Mouse (Mus musculus): ENCODE results near the gene Slc12a7. TPM values are rescaled to one million over a fixed set of nuclear protein-coding genes. Genes with fewer than 3 reads are reported as not detected.
"Not testable (repeated sequence)": the region's sequence is repeated elsewhere in the genome, so short reads cannot be mapped to it uniquely, and the experiment has no call there.

Slc12a7 gene
- polyA plus RNA-seq, 1 experiment = 104 TPM

GRCm38 (mm10) chr13:73728633-73729032 lies 4.3 kb upstream of the Slc12a7 start:
- no peak overlapping the region for H3K27ac ChIP-seq (ENCODE audit: insufficient read depth, low read depth, low read length)

GRCm38 (mm10) chr13:73730913-73731312 lies 2.0 kb upstream of the Slc12a7 start:
- Histone ChIP-seq H3K4me3 (ENCODE audit: insufficient read depth, low read depth, low read length) (no peak overlapping the region), H3K27me3 (replicated peaks; ENCODE audit: control insufficient read depth, insufficient read depth, low read length) (no peaks in the 10 kb centered on the region), H3K36me3 (ENCODE audit: control insufficient read depth, insufficient read depth, low read length) (no peaks in the 10 kb centered on the region), H3K27ac (ENCODE audit: insufficient read depth, low read depth, low read length) (no peak overlapping the region), H3K4me1 (ENCODE audit: control insufficient read depth, insufficient read depth, low read length) (0 out of 2 replicates have a peak, but pooled peaks cover 3% of the 10 kb centered on the region)
- 84% methylated on average over 1 of the region's 1 CpGs for WGBS
- TF ChIP-seq POLR2A (IDR thresholded peaks at IDR 0.05; ENCODE audit: low read depth, low read length) (no peak), CTCF (conservative IDR thresholded peaks at IDR 0.05; ENCODE audit: insufficient read depth, insufficient read length, low read depth, low read length) (no peak)
- DNase-seq = no peak

More at GRCm38 (mm10) chr13:73728633-73729032, 4.3 kb upstream of the Slc12a7 start:
- no peak overlapping the region for H3K4me3 ChIP-seq (ENCODE audit: insufficient read depth, low read depth, low read length)
- no peaks in the 10 kb centered on the region for H3K27me3 ChIP-seq (replicated peaks; ENCODE audit: control insufficient read depth, insufficient read depth, low read length)
- DNase-seq = no peak
- H3K4me1 ChIP-seq (ENCODE audit: control insufficient read depth, insufficient read depth, low read length) = 0 out of 2 replicates have a peak, but pooled peaks cover 3% of the 10 kb centered on the region
- TF ChIP-seq POLR2A (IDR thresholded peaks at IDR 0.05; ENCODE audit: low read depth, low read length) (no peak), CTCF (conservative IDR thresholded peaks at IDR 0.05; ENCODE audit: insufficient read depth, insufficient read length, low read depth, low read length) (no peak)
- H3K36me3 ChIP-seq (ENCODE audit: control insufficient read depth, insufficient read depth, low read length) = no peaks in the 10 kb centered on the region

- DNase-seq = no peak
- 82% methylated on average over 7 of the region's 7 CpGs for WGBS
- Histone ChIP-seq H3K4me1 (ENCODE audit: control insufficient read depth, insufficient read depth, low read length) (0 out of 2 replicates have a peak, but pooled peaks cover 3% of the 10 kb centered on the region), H3K27ac (ENCODE audit: insufficient read depth, low read depth, low read length) (no peak overlapping the region), H3K36me3 (ENCODE audit: control insufficient read depth, insufficient read depth, low read length) (no peaks in the 10 kb centered on the region), H3K27me3 (replicated peaks; ENCODE audit: control insufficient read depth, insufficient read depth, low read length) (no peaks in the 10 kb centered on the region), H3K4me3 (ENCODE audit: insufficient read depth, low read depth, low read length) (no peak overlapping the region)
- TF ChIP-seq POLR2A (IDR thresholded peaks at IDR 0.05; ENCODE audit: low read depth, low read length) (no peak), CTCF (conservative IDR thresholded peaks at IDR 0.05; ENCODE audit: insufficient read depth, insufficient read length, low read depth, low read length) (no peak)
These were observed 659 bp upstream of the Slc12a7 start for GRCm38 (mm10) chr13:73732235-73732634.

- no peak overlapping the region for H3K4me3 ChIP-seq (ENCODE audit: insufficient read depth, low read depth, low read length)
- 0 out of 2 replicates have a peak, but pooled peaks cover 3% of the 10 kb centered on the region for H3K4me1 ChIP-seq (ENCODE audit: control insufficient read depth, insufficient read depth, low read length)
These were observed 1.5 kb downstream of the Slc12a7 start for GRCm38 (mm10) chr13:73734379-73734778.

GRCm38 (mm10) chr13:73735270-73735669 lies 2.4 kb downstream of the Slc12a7 start:
- H3K27ac ChIP-seq (ENCODE audit: insufficient read depth, low read depth, low read length) = no peak overlapping the region

More at GRCm38 (mm10) chr13:73734379-73734778, 1.5 kb downstream of the Slc12a7 start:
- no peaks in the 10 kb centered on the region for H3K36me3 ChIP-seq (ENCODE audit: control insufficient read depth, insufficient read depth, low read length)
- TF ChIP-seq CTCF (conservative IDR thresholded peaks at IDR 0.05; ENCODE audit: insufficient read depth, insufficient read length, low read depth, low read length) = no peak
- no peak for TF ChIP-seq POLR2A (IDR thresholded peaks at IDR 0.05; ENCODE audit: low read depth, low read length)
- H3K27ac ChIP-seq (ENCODE audit: insufficient read depth, low read depth, low read length) = no peak overlapping the region
- no peak for DNase-seq
- H3K27me3 ChIP-seq (replicated peaks; ENCODE audit: control insufficient read depth, insufficient read depth, low read length) = no peaks in the 10 kb centered on the region
- 100% methylated on average over 1 of the region's 1 CpGs for WGBS

GRCm38 (mm10) chr13:73735928-73736327 lies 3.0 kb downstream of the Slc12a7 start:
- DNase-seq = no peak
- Histone ChIP-seq H3K4me1 (ENCODE audit: control insufficient read depth, insufficient read depth, low read length) (0 out of 2 replicates have a peak, but pooled peaks cover 3% of the 10 kb centered on the region), H3K27me3 (replicated peaks; ENCODE audit: control insufficient read depth, insufficient read depth, low read length) (no peaks in the 10 kb centered on the region), H3K36me3 (ENCODE audit: control insufficient read depth, insufficient read depth, low read length) (no peaks in the 10 kb centered on the region), H3K4me3 (ENCODE audit: insufficient read depth, low read depth, low read length) (no peak overlapping the region), H3K27ac (ENCODE audit: insufficient read depth, low read depth, low read length) (no peak overlapping the region)
- 55% methylated on average over 2 of the region's 2 CpGs for WGBS
- no peak for TF ChIP-seq POLR2A (IDR thresholded peaks at IDR 0.05; ENCODE audit: low read depth, low read length)
- no peak for TF ChIP-seq CTCF (conservative IDR thresholded peaks at IDR 0.05; ENCODE audit: insufficient read depth, insufficient read length, low read depth, low read length)

More at GRCm38 (mm10) chr13:73735270-73735669, 2.4 kb downstream of the Slc12a7 start:
- Histone ChIP-seq H3K36me3 (ENCODE audit: control insufficient read depth, insufficient read depth, low read length) (no peaks in the 10 kb centered on the region), H3K27me3 (replicated peaks; ENCODE audit: control insufficient read depth, insufficient read depth, low read length) (no peaks in the 10 kb centered on the region), H3K4me1 (ENCODE audit: control insufficient read depth, insufficient read depth, low read length) (0 out of 2 replicates have a peak, but pooled peaks cover 3% of the 10 kb centered on the region), H3K4me3 (ENCODE audit: insufficient read depth, low read depth, low read length) (no peak overlapping the region)
- DNase-seq = no peak
- 54% methylated on average over 8 of the region's 8 CpGs for WGBS
- TF ChIP-seq CTCF (conservative IDR thresholded peaks at IDR 0.05; ENCODE audit: insufficient read depth, insufficient read length, low read depth, low read length) (no peak), POLR2A (IDR thresholded peaks at IDR 0.05; ENCODE audit: low read depth, low read length) (no peak)

- Histone ChIP-seq H3K27ac (ENCODE audit: insufficient read depth, low read depth, low read length) (no peak overlapping the region), H3K4me3 (ENCODE audit: insufficient read depth, low read depth, low read length) (no peak overlapping the region), H3K36me3 (ENCODE audit: control insufficient read depth, insufficient read depth, low read length) (no peaks in the 10 kb centered on the region), H3K27me3 (replicated peaks; ENCODE audit: control insufficient read depth, insufficient read depth, low read length) (no peaks in the 10 kb centered on the region), H3K4me1 (ENCODE audit: control insufficient read depth, insufficient read depth, low read length) (0 out of 2 replicates have a peak, but pooled peaks cover 3% of the 10 kb centered on the region)
- TF ChIP-seq POLR2A (IDR thresholded peaks at IDR 0.05; ENCODE audit: low read depth, low read length) (no peak), CTCF (conservative IDR thresholded peaks at IDR 0.05; ENCODE audit: insufficient read depth, insufficient read length, low read depth, low read length) (no peak)
- 87% methylated on average over 3 of the region's 3 CpGs for WGBS
- DNase-seq = no peak
These were observed 4.0 kb downstream of the Slc12a7 start for GRCm38 (mm10) chr13:73736943-73737342.

- H3K27ac ChIP-seq (ENCODE audit: insufficient read depth, low read depth, low read length); H3K4me3 ChIP-seq (ENCODE audit: insufficient read depth, low read depth, low read length); DNase-seq; H3K4me1 ChIP-seq (ENCODE audit: control insufficient read depth, insufficient read depth, low read length); H3K36me3 ChIP-seq (ENCODE audit: control insufficient read depth, insufficient read depth, low read length); H3K27me3 ChIP-seq (replicated peaks; ENCODE audit: control insufficient read depth, insufficient read depth, low read length): not testable (repeated sequence)
- 37% methylated on average over 2 of the region's 2 CpGs for WGBS
These were observed 7.6 kb downstream of the Slc12a7 start for GRCm38 (mm10) chr13:73740399-73740944.
